ENCODE assay signal across 15 mouse cellular contexts in the genomic region with DNA sequence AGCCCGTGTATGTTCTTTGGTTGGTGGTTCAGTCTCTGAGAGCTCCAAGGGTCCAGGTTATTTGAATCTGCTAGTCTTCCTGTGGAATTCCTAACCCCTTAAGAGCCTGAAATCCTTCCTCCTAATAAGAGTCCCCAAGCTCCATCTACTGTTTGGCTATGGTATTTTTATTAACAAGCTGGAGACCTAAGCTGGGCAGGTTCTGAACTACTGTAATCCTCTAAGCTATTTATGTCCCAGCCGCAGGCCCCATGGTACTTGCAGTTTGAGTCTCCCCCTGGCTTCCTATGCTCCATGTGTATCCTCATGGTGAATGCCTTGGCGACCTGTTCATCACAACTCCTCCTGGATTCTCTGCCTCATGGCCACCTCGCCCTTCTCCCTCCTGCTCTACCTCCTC. TPM values are rescaled to one million over a fixed set of nuclear protein-coding genes. Genes with fewer than 3 reads are reported as not detected.
DNase-seq lines count a peak whose midpoint lies in the region; ATAC-seq and TF ChIP-seq lines count a peak whose summit lies in the region.
"Had no signal": no experiment of that assay in that cellular context is flagged by ENCODE, and none has a peak within 500 bp of the region (broad histone marks: within the 10 kb centered on the region; RNA-seq: fewer than 3 reads in every experiment).

No protein-coding gene starts in this region.

- no peak overlapping the region for H3K9ac ChIP-seq in heart, embryonic 16.5 days (ENCODE audit: low read length)
- H3K9ac ChIP-seq in lung, embryonic 14.5 days, result no peak overlapping the region

- H3K36me3 ChIP-seq in heart, embryonic 16.5 days (ENCODE audit: control insufficient read depth, insufficient read depth), result no peaks in the 10 kb centered on the region
- H3K36me3 ChIP-seq in lung, embryonic 14.5 days (ENCODE audit: insufficient read depth), result no peaks in the 10 kb centered on the region

- CTCF ChIA-PET in Patski (lab: Charles Lee), result interaction anchor here (1.1 to 1.2 kb wide), 2 partner anchors 12 to 76 kb away, joined by 3 read pairs; a partner anchor contains a TSS

- H3K4me3 ChIP-seq in heart, embryonic 16.5 days (ENCODE audit: low read length), result no peak overlapping the region
- H3K4me3 ChIP-seq in lung, embryonic 14.5 days (ENCODE audit: low read depth, low read length), result no peak overlapping the region

- H3K4me2 ChIP-seq in heart, embryonic 16.5 days (ENCODE audit: low read depth, low read length), result no peak overlapping the region
- H3K4me2 ChIP-seq in lung, embryonic 14.5 days, result no peak overlapping the region
- H3K4me2 ChIP-seq: midbrain, embryonic 11.5 days had no signal

- no peak overlapping the region for H3K27ac ChIP-seq in heart, embryonic 16.5 days (ENCODE audit: low read length)
- no peak overlapping the region for H3K27ac ChIP-seq in lung, embryonic 14.5 days (ENCODE audit: low read depth)

- POLR2A ChIA-PET in Patski (lab: Charles Lee), result no interaction called here

- no peak for DNase-seq in heart, postnatal 25 days (ENCODE audit: low spot score)
- DNase-seq in lung, embryonic 14.5 days, result peak; percentile 61
- DNase-seq in lung, postnatal 25 days (ENCODE audit: low spot score), result no peak
- DNase-seq in Patski (ENCODE audit: low read depth, low spot score), result no peak
- DNase-seq in retina, postnatal 1 day, result peak; percentile 77
- DNase-seq in layer of hippocampus, adult 9-11 months, result no peak
- DNase-seq: adrenal gland, postnatal 10 days; gastrocnemius, postnatal 36 days; layer of hippocampus, postnatal 36 days had no signal

- no peaks in the 10 kb centered on the region; the same call in 1 of the 2 replicates for H3K27me3 ChIP-seq in heart, embryonic 16.5 days (ENCODE audit: control insufficient read depth, insufficient read depth, low read length)
- H3K27me3 ChIP-seq in lung, embryonic 14.5 days (ENCODE audit: insufficient read depth, low read length), result no peaks in the 10 kb centered on the region
- H3K27me3 ChIP-seq in Patski, result peaks cover 31% of the 10 kb centered on the region

- in situ Hi-C loops in Patski (cut with MboI; ENCODE audit: low pct_unique_long_range_greater_than_20kb), result loop anchor here (25.0 kb wide), 2 partner anchors 222 to 847 kb away; no protein-coding TSS in a partner anchor

- 0 out of 2 replicates have a peak, but pooled peaks cover 2% of the 10 kb centered on the region for H3K4me1 ChIP-seq in heart, embryonic 16.5 days (ENCODE audit: control insufficient read depth, insufficient read depth, low read length)
- no peaks in the 10 kb centered on the region for H3K4me1 ChIP-seq in lung, embryonic 14.5 days (ENCODE audit: insufficient read depth)

- TF ChIP-seq CTCF in lung, embryonic 14.5 days (IDR thresholded peaks at IDR 0.05; ENCODE audit: low read depth), result peak; percentile 50
- peak; percentile 45 for TF ChIP-seq CTCF in Patski (IDR thresholded peaks at IDR 0.05)

- ATAC-seq in heart, embryonic 16.5 days (replicated peaks; ENCODE audit: extremely low read depth, insufficient read depth, low FRiP score), result 0 out of 2 replicates have a peak, but pooled peaks have one; percentile 28
- peak; percentile 36; the same call in 1 of the 2 replicates for ATAC-seq in lung, embryonic 14.5 days (ENCODE audit: insufficient read depth)
- peak; percentile 31 for ATAC-seq in Patski
- ATAC-seq: hindbrain, embryonic 16.5 days had no signal

- H3K9me3 ChIP-seq in heart, embryonic 16.5 days (replicated peaks; ENCODE audit: control insufficient read depth, low read length), result no peaks in the 10 kb centered on the region
- no peaks in the 10 kb centered on the region for H3K9me3 ChIP-seq in lung, embryonic 14.5 days (ENCODE audit: low read depth, low read length)

- intact Hi-C loops in heart, postnatal 25 days (cut with DNase I), result no loop called here

- 50% methylated on average over 4 of the region's 4 CpGs for WGBS in heart, embryonic 16.5 days
- 58% methylated on average over 4 of the region's 4 CpGs for WGBS in lung, embryonic 14.5 days

RNA-seq across cellular contexts. Expression of a gene that starts 24.8 kb away (rescaled TPM):
- polyA plus RNA-seq in heart, embryonic 16.5 days (2015; fragmentation: Nextera tagmentation; extraction: Ambion mirVana), result 0.74 and 1.8 TPM in 2 replicates
- total RNA-seq in heart, postnatal 25 days (2021), result under 1 TPM; 0.70 to 0.73 TPM
- 0.93 and 2.2 TPM in 2 replicates for polyA plus RNA-seq in lung, embryonic 14.5 days (2014; fragmentation: Nextera tagmentation; extraction: Ambion mirVana)
- not detected for polyA plus RNA-seq in Patski (2021)
- total RNA-seq: layer of hippocampus, postnatal 36 days had no signal

RNA-seq across cellular contexts. Expression of a gene that starts 33.8 kb away (rescaled TPM):
- 10.6 and 12.5 TPM in 2 replicates for polyA plus RNA-seq in heart, embryonic 16.5 days (2015; fragmentation: Nextera tagmentation; extraction: Ambion mirVana)
- 1 to 10 TPM; 5.5 to 10.0 TPM for total RNA-seq in heart, postnatal 25 days (2021)
- 25.7 and 26.2 TPM in 2 replicates for polyA plus RNA-seq in lung, embryonic 14.5 days (2014; fragmentation: Nextera tagmentation; extraction: Ambion mirVana)
- 13.3 TPM for polyA plus RNA-seq in Patski (2021)

RNA-seq across cellular contexts. Expression of a gene that starts 56.4 kb away (rescaled TPM):
- polyA plus RNA-seq in heart, embryonic 16.5 days (2015; fragmentation: Nextera tagmentation; extraction: Ambion mirVana), result not detected in 2 replicates
- total RNA-seq in heart, postnatal 25 days (2021), result not detected
- polyA plus RNA-seq in lung, embryonic 14.5 days (2014; fragmentation: Nextera tagmentation; extraction: Ambion mirVana), result not detected in 2 replicates
- not detected for polyA plus RNA-seq in Patski (2021)
- total RNA-seq: adrenal gland, postnatal 10 days; gastrocnemius, postnatal 36 days; layer of hippocampus, postnatal 36 days; liver, adult 2 months had no signal
- polyA plus RNA-seq: hindbrain, embryonic 16.5 days; liver, adult 2 months; midbrain, embryonic 11.5 days; neural tube, embryonic 14.5 days; stomach, embryonic 16.5 days had no signal

Comparison
In these comparisons a context has a peak if more than half of its experiments do, and no peak if none do; other contexts are left out.
1. DNase-seq: peak in lung, embryonic 14.5 days (single experiment) and retina, postnatal 1 day (single experiment); none in heart, postnatal 25 days (single experiment), lung, postnatal 25 days (single experiment), Patski (single experiment) and layer of hippocampus, adult 9-11 months (single experiment).
2. Peak in every context shown above with its lines, with median percentiles within 50 percentile points of each other: ATAC-seq.